Mouse (Mus musculus): ENCODE data around the gene Jag2.
A peak's percentile ranks its signal among the peaks of the same experiment; 100 is the strongest.

Jag2 gene

DNA sequence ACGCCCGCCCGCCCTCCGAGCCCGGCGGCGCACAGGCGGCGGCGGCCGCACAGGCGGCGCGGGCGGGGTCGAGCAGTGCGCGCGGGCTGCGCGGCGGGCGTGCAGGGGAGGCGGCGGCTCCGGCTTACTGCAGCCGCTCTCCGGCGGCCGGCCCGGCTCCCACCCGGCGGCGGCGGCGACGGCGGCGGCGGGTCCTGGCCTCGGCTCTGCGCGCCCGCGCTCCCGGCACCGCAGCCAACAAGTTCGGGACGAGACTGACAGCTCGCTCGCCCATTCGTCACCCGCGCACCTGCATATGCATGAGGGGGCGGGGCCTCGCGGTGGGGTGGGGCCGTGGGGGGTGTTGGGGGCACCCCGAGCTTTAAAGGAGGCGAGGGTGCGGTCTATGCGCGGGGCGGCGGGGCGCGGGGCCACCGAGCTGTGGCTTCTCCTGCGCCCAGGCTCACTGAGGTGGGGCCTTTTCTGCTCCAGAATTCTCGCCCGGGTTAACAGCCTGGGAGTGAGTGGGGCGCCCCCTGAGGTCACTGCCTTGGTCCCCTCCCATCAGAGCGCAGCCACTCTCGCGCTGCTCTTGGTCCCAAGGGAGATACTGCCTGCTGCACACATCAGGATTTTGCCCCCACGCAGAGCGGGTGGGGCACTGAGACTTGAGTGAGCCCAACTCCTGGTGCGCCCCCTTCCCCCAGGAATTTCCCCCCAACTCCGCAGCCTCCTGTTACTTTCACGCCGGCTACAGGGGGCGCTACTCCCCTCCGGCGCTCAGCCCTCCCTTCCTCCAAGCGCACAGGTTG, at the start of gene Jag2:
TSS of gene Jag2 (minus strand) at position 215 of the 791 bp plus-strand sequence.
- DNase-seq (ENCODE audit: low read depth, low spot score) = no peak

DNA sequence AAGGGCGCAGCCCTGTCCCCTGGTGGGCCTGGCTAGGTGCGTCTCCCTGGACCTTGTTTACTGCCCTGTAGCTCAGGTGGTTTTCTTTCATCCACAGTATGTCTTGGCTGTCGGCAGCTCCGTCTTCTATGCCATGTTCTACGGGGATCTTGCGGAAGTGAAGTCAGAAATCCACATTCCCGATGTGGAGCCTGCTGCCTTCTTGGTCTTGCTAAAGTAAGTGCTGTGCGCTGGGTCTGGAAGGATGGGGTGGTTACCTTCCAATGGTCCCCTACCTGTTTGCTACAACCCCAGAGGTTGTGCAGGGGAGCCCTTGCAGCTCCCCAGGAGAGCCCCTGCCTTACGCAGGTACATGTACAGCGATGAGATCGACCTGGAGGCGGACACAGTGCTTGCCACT, 47.6 kb upstream of the Jag2 start:
- DNase-seq (ENCODE audit: low read depth, low spot score) = no peak

- peak; percentile 83 for DNase-seq (ENCODE audit: low read depth, low spot score)
These were observed 46.9 kb upstream of the Jag2 start, which contains the start of gene Btbd6 for GRCm38 (mm10) chr12:112976371-112977073. TSS of gene Btbd6 (plus strand) at chr12:112976482.

DNA sequence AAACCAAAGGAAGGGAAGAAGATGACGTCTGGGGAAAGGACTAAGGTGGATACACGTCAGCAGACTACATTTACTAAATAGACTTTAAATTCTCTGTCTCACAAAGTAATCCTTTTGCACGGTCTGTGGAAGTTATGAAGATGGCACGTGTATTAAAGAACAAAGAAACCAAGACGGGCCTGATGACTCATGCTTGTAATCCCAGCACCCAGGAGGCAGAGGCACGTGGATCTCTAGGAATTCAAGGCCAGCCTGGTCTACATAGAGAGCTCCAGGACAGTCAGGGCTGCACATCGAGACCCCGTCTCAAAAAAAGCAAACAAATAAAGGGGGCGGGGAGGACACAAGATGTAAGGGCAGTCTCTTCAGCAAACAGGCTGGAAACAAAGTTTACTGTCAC, 45.2 kb upstream of the Jag2 start:
- no peak for DNase-seq (ENCODE audit: low read depth, low spot score)

GRCm38 (mm10) chr12:112969616-112970015, 40.0 kb upstream of the Jag2 start:
- no peak for DNase-seq (ENCODE audit: low read depth, low spot score)

DNA sequence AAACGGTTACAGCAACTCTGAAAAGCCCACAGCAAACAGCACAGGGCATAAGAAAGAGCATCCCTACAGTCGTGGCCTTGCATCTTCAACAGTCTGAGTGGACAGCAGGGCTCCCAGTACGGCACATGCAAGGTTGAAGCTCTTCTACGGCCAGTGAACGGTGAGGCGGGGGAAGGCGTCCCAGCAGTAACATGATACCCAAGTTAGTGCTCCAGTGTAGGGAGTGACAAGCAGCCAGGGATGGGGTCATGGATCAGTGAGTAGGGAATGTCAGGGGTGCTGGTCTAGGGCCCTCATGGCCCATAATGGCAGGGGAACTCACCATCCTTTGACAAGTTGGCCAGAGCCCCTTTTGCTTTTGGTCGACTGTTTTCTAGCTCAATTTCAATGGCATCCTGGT, 39.4 kb upstream of the Jag2 start:
- DNase-seq (ENCODE audit: low read depth, low spot score) = no peak

- DNase-seq (ENCODE audit: low read depth, low spot score) = no peak
These were observed 36.2 kb upstream of the Jag2 start for GRCm38 (mm10) chr12:112965783-112966182.

GRCm38 (mm10) chr12:112961872-112962271, 32.3 kb upstream of the Jag2 start:
- no peak for DNase-seq (ENCODE audit: low read depth, low spot score)

- no peak for DNase-seq (ENCODE audit: low read depth, low spot score)
These were observed 31.9 kb upstream of the Jag2 start for GRCm38 (mm10) chr12:112961428-112961827.

DNA sequence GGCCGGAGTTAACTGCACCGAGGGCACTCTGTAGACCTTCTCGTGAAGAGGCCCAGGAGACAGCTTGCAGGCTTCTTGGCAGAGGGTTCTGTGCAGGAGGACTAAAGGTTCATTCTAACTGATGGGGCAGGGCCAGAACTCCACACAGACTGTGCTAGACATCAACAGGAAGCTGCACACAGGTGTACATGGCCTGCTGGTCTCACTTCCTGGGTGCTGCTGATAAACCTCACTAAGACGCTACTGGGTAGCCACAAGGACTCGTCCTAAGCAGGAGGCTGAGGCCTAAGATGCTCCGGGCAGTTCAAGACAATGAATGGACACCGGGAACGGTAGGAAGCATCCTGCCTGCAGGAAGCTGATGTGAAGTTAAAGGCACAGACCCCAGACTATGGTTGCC, 29.8 kb upstream of the Jag2 start:
- DNase-seq (ENCODE audit: low read depth, low spot score) = no peak

DNA sequence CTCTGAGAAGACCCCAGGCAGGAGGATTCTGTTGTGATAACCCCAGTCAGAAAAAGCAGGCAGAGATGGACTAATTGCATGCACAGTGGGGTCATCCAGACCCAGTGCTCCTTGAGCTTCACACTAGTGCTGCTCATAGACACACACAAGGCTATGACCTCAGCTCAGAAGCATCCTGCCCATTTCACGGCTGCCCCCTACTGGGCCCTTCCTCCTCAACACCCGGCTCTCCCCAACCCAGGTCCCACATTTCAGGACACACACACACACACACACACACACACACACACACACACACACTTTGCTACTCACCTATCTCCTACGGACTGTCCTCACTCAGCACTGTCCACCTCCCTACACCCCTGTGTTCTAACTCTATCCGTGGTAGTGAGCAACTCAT, 28.7 kb upstream of the Jag2 start:
- no peak for DNase-seq (ENCODE audit: low read depth, low spot score)

DNA sequence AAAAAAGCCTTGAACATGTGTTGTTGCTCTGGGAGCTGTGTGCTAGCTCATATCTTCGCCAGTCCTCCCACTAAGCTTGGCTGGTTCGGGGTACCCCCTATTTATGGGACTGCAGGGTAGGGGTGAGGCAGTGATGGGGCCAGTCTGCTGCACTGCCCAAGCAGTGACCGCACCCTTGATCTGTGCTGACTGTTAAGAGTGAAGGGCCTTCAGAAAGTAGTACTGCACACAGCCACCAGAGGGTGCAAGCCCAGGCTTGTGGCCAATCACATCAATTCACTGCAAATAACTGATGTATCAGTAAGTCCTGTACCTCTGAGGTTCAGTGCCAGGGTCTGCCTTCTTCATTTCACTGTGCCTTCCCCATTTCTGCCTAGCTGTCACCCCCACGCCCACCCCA, 26.2 kb upstream of the Jag2 start:
- peak; percentile 63 for DNase-seq (ENCODE audit: low read depth, low spot score)

DNA sequence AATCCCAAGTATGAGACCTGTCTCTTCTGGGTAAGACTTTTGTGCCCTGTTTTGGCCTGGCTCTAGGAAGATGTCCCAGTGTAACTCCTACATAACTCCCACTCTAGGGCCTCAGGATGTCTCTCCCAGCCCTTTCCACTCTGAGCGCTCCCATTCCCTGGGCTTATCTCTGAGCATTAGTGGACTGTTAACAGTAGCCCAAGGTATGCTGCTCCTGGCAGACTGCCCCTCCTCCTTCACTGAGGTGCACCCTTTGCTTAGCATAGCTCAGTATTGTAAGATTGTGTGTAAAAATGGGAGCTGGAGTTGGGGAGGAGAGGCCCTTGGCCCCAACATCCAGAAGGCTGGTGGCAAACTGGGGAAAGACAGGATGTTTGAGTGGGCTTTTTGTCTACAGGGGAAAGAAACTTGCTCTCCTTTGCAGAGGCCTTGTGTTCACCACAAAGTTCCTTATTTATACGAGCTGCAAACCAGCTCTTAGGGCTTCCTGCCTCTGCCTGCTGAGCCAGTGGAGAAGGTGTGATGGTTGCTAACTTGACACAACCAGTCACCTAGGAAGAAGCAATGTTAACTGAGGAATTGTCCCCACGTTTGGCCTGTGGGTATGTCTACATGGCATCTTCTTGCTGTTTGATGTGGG, 23.5 kb upstream of the Jag2 start:
- no peak for DNase-seq (ENCODE audit: low read depth, low spot score)

DNA sequence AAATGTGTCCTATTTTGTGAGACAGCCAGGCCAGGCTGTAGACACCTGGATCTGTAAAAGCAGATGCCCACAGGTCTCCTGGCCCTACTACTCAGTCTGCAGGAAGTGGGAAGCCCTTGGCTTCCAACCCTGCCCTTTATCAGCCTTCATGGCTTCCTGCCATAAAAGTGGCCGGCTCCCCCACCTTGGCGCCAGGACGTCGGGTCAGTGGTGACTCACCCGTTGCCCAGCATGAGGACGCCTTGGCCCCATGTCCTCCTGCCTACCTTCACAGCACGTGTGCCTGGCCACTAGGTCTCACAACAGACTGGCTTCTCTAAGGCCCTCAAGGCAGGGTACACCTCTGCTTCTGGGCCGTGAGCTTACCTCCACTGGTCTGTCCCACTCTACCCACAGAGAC, 22.9 kb upstream of the Jag2 start:
- DNase-seq (ENCODE audit: low read depth, low spot score) = no peak

DNA sequence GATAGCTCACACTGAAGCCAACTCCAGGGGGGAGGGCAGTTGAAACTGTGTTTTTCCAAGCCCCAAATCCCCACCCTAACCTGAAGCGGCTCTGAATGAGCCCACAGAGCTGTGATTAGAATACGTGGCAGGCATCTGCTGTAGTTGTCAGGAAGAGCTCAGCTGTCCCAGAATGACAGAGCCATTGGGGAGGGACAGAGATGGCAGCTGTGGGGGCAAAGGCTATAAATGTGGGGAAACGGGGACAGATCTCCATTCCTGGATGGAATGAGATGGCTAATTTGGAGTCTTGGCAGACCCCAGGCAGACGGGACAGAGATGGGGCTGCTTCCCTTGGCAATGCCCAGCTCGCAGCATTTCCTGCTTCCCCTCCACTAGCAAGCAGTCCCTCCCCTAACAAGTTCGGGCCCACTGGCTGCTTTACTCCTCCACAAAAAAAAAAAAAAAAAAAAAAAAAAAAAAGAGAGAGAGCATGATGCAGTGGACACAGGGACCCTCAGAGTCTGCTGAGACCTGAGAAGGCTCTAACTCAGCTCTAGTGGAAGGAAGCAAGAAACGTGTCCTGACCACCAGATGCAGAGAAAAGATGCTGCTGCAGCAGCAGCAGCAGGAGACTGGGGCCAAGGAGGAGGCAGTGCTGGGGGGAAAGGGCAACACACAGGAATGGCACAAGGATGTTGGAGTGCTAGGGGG, 21.7 kb upstream of the Jag2 start:
- DNase-seq (ENCODE audit: low read depth, low spot score) = no peak

DNA sequence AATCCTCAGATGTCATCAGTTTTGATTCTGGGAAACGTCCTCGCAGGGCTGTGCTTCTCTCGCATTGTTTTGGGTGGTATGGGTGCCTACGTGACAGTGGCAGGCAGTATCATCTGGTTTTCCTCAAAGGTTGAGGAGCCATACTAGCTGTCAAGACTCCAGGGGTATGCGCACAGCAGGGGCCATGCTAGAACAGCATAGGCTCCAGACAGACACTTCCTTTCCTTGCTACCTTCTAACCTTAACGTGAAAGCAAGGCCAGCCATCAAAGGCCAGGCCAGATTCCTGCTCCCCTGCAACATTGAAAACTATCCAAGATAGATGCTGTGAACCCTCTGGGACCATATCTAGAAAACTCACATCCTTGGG, 21.2 kb upstream of the Jag2 start:
- DNase-seq (ENCODE audit: low read depth, low spot score) = no peak

GRCm38 (mm10) chr12:112950040-112950760, 20.6 kb upstream of the Jag2 start:
- DNase-seq (ENCODE audit: low read depth, low spot score) = peak; percentile 85

DNA sequence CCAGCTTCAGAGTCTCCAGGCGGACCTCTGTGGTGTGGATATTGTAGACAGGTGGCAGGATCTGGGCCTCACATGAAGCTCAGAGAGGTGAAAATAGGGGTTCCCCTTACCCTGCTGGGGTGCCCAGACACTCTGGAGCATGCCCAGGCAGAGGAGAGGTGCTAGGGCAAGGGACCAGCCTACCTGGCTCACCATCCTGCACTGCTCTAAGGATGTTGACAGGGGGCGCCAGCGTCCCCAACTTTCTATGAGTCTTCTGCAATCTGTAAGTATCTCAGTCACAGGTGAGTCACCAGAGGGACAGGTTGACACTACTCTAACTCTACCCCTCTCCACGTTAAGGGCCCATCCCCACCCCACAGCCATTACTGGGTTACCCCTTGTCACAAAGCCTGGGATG, 17.7 kb upstream of the Jag2 start:
- DNase-seq (ENCODE audit: low read depth, low spot score) = no peak

- DNase-seq (ENCODE audit: low read depth, low spot score) = no peak
These were observed 14.1 kb upstream of the Jag2 start for GRCm38 (mm10) chr12:112943669-112944068.

GRCm38 (mm10) chr12:112941776-112942713, 12.5 kb upstream of the Jag2 start, which contains the start of gene Nudt14:
TSS of gene Nudt14 (minus strand) at chr12:112942124.
- DNase-seq (ENCODE audit: low read depth, low spot score) = peak; percentile 55
